Mouse (Mus musculus): ENCODE data around the gene Phactr3.

DNA sequence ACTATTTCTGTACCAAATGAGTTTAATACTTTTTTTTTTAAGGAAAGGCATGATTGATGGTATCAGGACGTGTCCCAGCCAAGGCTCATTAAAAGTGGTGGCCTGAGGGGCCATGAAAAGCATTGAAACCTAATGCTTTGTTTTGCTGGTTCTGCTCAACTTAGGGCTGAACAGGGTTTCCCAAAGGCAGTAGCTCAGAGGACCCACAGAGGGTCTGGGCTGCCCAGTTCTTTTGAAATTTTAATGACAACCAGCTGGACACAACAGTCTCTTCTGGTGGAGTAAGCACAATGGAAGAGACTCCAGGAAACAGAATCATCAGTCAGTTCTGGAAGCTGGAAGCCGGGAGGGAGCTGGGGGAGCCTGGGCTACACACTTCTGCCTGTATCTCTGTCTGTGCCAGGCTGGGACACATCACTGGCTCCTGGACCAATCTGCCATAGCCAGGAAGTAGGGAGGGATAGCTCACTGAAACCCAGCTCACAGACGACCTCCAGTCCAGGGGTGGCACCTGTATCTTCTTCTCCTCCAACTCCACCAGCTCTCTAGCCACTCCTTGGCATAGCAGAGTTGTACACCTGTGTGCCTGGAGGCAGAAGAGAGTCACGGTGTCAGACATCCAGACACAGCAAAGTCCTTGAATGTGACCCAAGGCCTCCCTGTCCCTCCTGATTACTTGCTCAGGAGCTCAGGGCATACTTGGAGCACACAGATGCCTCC lies 3.3 kb downstream of the Phactr3 start:
- TF ChIP-seq CTCF (IDR thresholded peaks at IDR 0.05) = no peak
- no peak for TF ChIP-seq EP300 (IDR thresholded peaks at IDR 0.05)
